Mouse (Mus musculus) midbrain, embryonic 16.5 days (tissue): Measurements from ENCODE around the gene Gpank1. TPM values are rescaled to one million over a fixed set of nuclear protein-coding genes. Genes with fewer than 3 reads are reported as not detected.

Experiments
- ATAC-seq: fragments of 200-750 bp; cut with Nextera tagmentation; 2 replicates; pipeline ENCODE4 v1.8.0; 2017; ENCODE audit warnings: moderate TSS enrichment
- H3K27ac ChIP-seq: fragments of 300-500 bp; sonication (generic); 2 replicates; pipeline ENCODE4 v1.5.1; 2014; ENCODE audit warnings: mild to moderate bottlenecking, low read length, mixed read lengths
- H3K27me3 ChIP-seq: fragments of 300-500 bp; sonication (generic); 2 replicates; pipeline ENCODE4 v1.6.1; 2014; ENCODE audit warnings: low read depth, low read length, mixed read lengths; ENCODE audit not compliant: control insufficient read depth, insufficient read depth
- H3K36me3 ChIP-seq: fragments of 300-500 bp; sonication (generic); 2 replicates; pipeline ENCODE4 v1.6.1; 2014; ENCODE audit warnings: mild to moderate bottlenecking, low read length, moderate library complexity, mixed read lengths; ENCODE audit not compliant: control insufficient read depth, insufficient read depth
- H3K4me1 ChIP-seq: fragments of 300-500 bp; sonication (generic); 2 replicates; pipeline ENCODE4 v1.6.1; 2014; ENCODE audit warnings: mild to moderate bottlenecking, low read length, mixed read lengths; ENCODE audit not compliant: control insufficient read depth, insufficient read depth
- H3K4me2 ChIP-seq: fragments of 300-500 bp; sonication (generic); 2 replicates; pipeline ENCODE4 v1.6.1; 2014; ENCODE audit warnings: mild to moderate bottlenecking, low read length, mixed read lengths
- H3K4me3 ChIP-seq: fragments of 300-500 bp; sonication (generic); 2 replicates; pipeline ENCODE4 v1.5.1; 2014; ENCODE audit warnings: low read depth, mild to moderate bottlenecking, low read length, moderate library complexity, mixed read lengths
- H3K9ac ChIP-seq: fragments of 300-500 bp; sonication (generic); 2 replicates; pipeline ENCODE4 v1.6.1; 2014; ENCODE audit warnings: low read depth, low read length, mixed read lengths
- H3K9me3 ChIP-seq: fragments of 300-500 bp; sonication (generic); replicated peaks from 2 replicates; pipeline ENCODE4 v1.6.1; 2014; ENCODE audit warnings: mild to moderate bottlenecking, low read length, mixed read lengths; ENCODE audit not compliant: control insufficient read depth, poor library complexity, severe bottlenecking
- WGBS: fragments of 180-500 bp; shearing (Covaris S2); extraction: QIAGEN DNeasy Blood & Tissue Kit; methylation state at CpG from one replicate; pipeline ENCODE4 v1.1.7; 2014; 5-methylcytosine and 5-hydroxymethylcytosine counted together
- polyA plus RNA-seq: library from polyadenylated mRNA; unstranded; fragments of >200 nt; fragmentation: Nextera tagmentation; extraction: Ambion mirVana; gene quantifications from 2 replicates; pipeline ENCODE4 v1.2.1, GENCODE M21; 2015

The Gpank1 gene
- polyA plus RNA-seq, 1 experiment from 2014 or later, result 24.3 TPM

- no peak overlapping the region for H3K4me2 ChIP-seq
- H3K27ac ChIP-seq, result no peak overlapping the region
- H3K27me3 ChIP-seq, result no peaks in the 10 kb centered on the region
- WGBS, result 62% methylated on average over 5 of the region's 5 CpGs
- no peak overlapping the region for H3K9ac ChIP-seq
- H3K4me1 ChIP-seq, result no peaks in the 10 kb centered on the region
- no peak for ATAC-seq
- H3K4me3 ChIP-seq, result no peak overlapping the region
- H3K9me3 ChIP-seq, result no peaks in the 10 kb centered on the region
- peaks cover 67% of the 10 kb centered on the region for H3K36me3 ChIP-seq
Measured at GRCm38 (mm10) chr17:35147922-35148639, 26.8 kb downstream of the Gpank1 start.

- H3K36me3 ChIP-seq, result peaks cover 74% of the 10 kb centered on the region
- no peaks in the 10 kb centered on the region for H3K4me1 ChIP-seq
- no peak overlapping the region for H3K4me2 ChIP-seq
- 93% methylated on average over 4 of the region's 4 CpGs for WGBS
- no peak overlapping the region for H3K4me3 ChIP-seq
- H3K27ac ChIP-seq, result no peak overlapping the region
- no peak for ATAC-seq
- H3K27me3 ChIP-seq, result no peaks in the 10 kb centered on the region
- H3K9ac ChIP-seq, result no peak overlapping the region
- no peaks in the 10 kb centered on the region for H3K9me3 ChIP-seq
Measured at GRCm38 (mm10) chr17:35152121-35152520, 30.9 kb downstream of the Gpank1 start.

DNA sequence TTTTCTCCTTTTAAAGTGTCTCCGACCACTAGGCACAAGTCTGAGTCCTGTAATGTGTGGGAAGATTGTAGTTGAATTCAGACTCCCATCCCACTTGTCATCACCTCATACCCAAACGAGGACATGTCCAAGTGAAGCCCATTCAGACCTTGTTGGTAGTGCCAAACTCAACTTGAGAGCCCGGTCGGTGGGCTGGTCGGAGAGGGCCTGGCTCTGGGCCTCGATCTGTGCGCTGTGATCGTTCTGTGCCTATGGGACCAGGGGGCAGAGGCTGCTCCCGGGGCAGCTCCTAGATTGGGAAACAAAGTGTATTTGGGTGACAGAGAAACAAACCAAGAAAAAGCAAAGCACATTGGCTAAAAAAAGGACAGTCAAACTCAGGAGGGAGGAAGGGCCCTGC lies 31.8 kb downstream of the Gpank1 start:
- Histone ChIP-seq H3K4me1 (no peaks in the 10 kb centered on the region), H3K27me3 (no peaks in the 10 kb centered on the region), H3K36me3 (peaks cover 78% of the 10 kb centered on the region), H3K4me2 (no peak overlapping the region), H3K27ac (no peak overlapping the region), H3K4me3 (no peak overlapping the region), H3K9me3 (no peaks in the 10 kb centered on the region), H3K9ac (no peak overlapping the region)
- 91% methylated on average over 9 of the region's 9 CpGs for WGBS
- ATAC-seq, result no peak

DNA sequence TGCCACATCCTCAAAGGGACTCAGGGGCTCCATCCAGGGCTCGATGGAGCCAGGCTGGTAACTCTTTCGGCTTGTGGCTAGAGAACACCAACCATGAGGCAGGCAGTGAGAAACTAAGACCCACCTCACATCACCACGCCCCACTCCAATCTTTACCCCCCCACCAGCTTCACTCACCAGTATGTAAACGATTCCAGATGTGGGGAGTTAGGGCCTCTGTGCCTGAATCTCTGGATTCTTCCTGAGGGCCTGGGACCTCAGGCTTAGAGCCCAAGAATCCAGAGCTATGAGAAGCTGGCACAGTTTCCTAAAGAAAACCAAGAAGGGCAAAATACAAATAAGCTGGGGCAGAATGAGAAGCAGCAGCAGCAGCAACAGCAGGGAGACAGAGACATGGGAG lies 32.7 kb downstream of the Gpank1 start:
- 93% methylated on average over 4 of the region's 4 CpGs for WGBS
- no peaks in the 10 kb centered on the region for H3K4me1 ChIP-seq
- H3K4me2 ChIP-seq, result no peak overlapping the region
- no peak overlapping the region for H3K4me3 ChIP-seq
- peaks cover 86% of the 10 kb centered on the region for H3K36me3 ChIP-seq
- no peaks in the 10 kb centered on the region for H3K9me3 ChIP-seq
- ATAC-seq, result no peak
- H3K27me3 ChIP-seq, result no peaks in the 10 kb centered on the region
- H3K27ac ChIP-seq, result no peak overlapping the region
- no peak overlapping the region for H3K9ac ChIP-seq

- Histone ChIP-seq H3K9ac (no peak overlapping the region), H3K4me2 (no peak overlapping the region), H3K27ac (no peak overlapping the region), H3K4me3 (no peak overlapping the region), H3K9me3 (no peaks in the 10 kb centered on the region), H3K4me1 (no peaks in the 10 kb centered on the region), H3K27me3 (no peaks in the 10 kb centered on the region), H3K36me3 (peaks cover 87% of the 10 kb centered on the region)
- no peak for ATAC-seq
- WGBS, result 71% methylated on average over 7 of the region's 7 CpGs
Measured at GRCm38 (mm10) chr17:35154616-35155015, 33.4 kb downstream of the Gpank1 start.

- Histone ChIP-seq H3K9me3 (no peaks in the 10 kb centered on the region), H3K4me2 (no peak overlapping the region), H3K4me1 (no peaks in the 10 kb centered on the region), H3K36me3 (peaks cover 86% of the 10 kb centered on the region), H3K4me3 (no peak overlapping the region), H3K9ac (no peak overlapping the region), H3K27me3 (no peaks in the 10 kb centered on the region), H3K27ac (no peak overlapping the region)
- 89% methylated on average over 12 of the region's 12 CpGs for WGBS
- no peak for ATAC-seq
Measured at GRCm38 (mm10) chr17:35155451-35155850, 34.2 kb downstream of the Gpank1 start.

DNA sequence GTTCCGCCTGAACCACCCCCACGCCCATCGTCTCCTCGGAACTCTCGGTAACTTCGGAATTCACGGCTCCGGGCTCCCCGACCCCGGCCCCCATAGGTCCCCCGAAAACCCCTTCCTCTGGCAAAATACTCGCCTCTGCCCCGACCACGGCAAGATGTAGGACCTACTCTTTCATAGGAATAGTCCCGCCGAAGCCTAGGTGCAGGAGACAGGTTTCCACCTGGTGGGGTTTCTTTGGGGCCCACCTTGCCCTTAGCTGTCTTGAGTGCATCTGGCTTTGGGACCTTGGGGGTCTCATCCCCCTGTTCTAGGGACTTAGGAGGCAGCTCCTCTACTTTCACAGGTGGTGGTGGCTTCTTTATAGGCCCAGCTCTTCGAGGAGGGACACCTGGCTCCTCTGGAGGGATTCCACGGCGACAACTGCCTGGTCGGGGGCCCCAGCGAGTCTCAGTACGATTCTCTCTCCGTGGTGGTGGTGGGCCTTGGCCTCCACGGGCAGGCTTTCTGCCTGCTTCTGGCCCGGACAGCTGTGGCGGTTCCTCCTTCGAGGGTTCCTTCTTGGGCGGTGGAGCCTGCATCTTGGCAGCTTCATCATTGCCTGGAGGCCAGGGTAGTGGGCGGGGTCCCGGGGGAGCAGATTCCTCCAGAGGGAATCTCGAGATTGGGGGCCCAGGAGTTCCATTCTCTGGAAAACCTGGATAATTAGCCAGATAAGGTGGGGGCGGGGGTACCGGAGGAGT lies 35.4 kb downstream of the Gpank1 start:
- Histone ChIP-seq H3K36me3 (peaks cover 89% of the 10 kb centered on the region), H3K27ac (no peak overlapping the region), H3K4me3 (no peak overlapping the region), H3K27me3 (no peaks in the 10 kb centered on the region), H3K4me1 (peaks cover 2% of the 10 kb centered on the region), H3K9ac (no peak overlapping the region), H3K4me2 (no peak overlapping the region), H3K9me3 (no peaks in the 10 kb centered on the region)
- WGBS, result 90% methylated on average over 33 of the region's 33 CpGs
- ATAC-seq, result no peak

- ATAC-seq, result no peak
Measured at GRCm38 (mm10) chr17:35157254-35157653, 36.0 kb downstream of the Gpank1 start.

GRCm38 (mm10) chr17:35157661-35158175 lies 36.5 kb downstream of the Gpank1 start:
- ATAC-seq, result no peak
- Histone ChIP-seq H3K27ac (no peak overlapping the region), H3K9me3 (no peaks in the 10 kb centered on the region), H3K4me1 (peaks cover 12% of the 10 kb centered on the region), H3K4me3 (no peak overlapping the region), H3K27me3 (no peaks in the 10 kb centered on the region), H3K36me3 (peaks cover 84% of the 10 kb centered on the region), H3K4me2 (no peak overlapping the region), H3K9ac (no peak overlapping the region)
- WGBS, result 92% methylated on average over 8 of the region's 8 CpGs

More at GRCm38 (mm10) chr17:35157254-35157653, 36.0 kb downstream of the Gpank1 start:
- no peak overlapping the region for H3K4me3 ChIP-seq
- H3K36me3 ChIP-seq, result peaks cover 88% of the 10 kb centered on the region
- no peak overlapping the region for H3K4me2 ChIP-seq
- H3K27me3 ChIP-seq, result no peaks in the 10 kb centered on the region
- 94% methylated on average over 8 of the region's 8 CpGs for WGBS
- no peak overlapping the region for H3K9ac ChIP-seq
- no peaks in the 10 kb centered on the region for H3K9me3 ChIP-seq
- H3K4me1 ChIP-seq, result peaks cover 8% of the 10 kb centered on the region
- H3K27ac ChIP-seq, result no peak overlapping the region
